Mouse (Mus musculus): ENCODE measurements around the gene D630045J12Rik. TPM values are rescaled to one million over a fixed set of nuclear protein-coding genes. Genes with fewer than 3 reads are reported as not detected.

The D630045J12Rik gene
- total RNA-seq, 4 experiments from 2014 or later = 0.15 to 0.73 (median 0.24) TPM

DNA sequence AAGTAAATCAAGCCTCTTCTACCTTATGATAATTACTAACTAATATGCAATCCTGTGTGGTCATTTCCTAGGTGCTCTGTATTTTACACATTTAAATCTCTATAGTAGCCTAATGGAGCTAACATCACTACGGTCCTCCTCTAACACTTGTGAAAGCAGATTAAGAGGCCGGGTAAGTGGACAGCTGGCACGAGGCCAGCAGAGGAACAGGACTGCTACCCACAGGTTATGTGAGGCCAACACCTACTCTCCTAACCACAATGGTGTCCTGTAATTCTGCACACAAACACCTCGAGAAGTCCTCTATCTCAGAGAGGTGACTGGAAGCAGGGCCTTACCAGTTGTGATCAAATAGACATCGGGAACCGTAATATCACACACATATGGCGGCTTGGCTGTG, 59.8 kb downstream of the D630045J12Rik start:
- DNase-seq (ENCODE audit: low spot score in 2 of 2) = no peak

DNA sequence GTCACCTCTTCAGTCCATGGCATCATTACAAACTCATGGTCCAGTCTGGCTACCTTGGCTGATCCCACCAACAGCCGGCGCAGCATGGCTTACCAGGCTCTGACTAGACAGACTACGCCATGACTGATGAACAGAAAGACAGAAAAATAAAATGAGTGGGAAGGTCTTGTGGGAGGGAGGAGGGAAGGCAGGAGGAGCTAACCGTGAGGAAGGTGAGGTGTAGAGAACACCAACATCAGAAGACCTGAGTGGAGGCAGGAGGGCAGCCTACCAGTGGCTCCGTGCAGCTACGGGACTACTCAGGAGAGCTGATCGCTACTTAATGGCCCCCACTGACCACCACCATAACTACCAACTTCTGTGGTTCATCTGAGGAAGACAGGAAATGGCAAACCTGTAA, 60.9 kb downstream of the D630045J12Rik start:
- DNase-seq (ENCODE audit: low spot score in 2 of 2) = no peak

DNA sequence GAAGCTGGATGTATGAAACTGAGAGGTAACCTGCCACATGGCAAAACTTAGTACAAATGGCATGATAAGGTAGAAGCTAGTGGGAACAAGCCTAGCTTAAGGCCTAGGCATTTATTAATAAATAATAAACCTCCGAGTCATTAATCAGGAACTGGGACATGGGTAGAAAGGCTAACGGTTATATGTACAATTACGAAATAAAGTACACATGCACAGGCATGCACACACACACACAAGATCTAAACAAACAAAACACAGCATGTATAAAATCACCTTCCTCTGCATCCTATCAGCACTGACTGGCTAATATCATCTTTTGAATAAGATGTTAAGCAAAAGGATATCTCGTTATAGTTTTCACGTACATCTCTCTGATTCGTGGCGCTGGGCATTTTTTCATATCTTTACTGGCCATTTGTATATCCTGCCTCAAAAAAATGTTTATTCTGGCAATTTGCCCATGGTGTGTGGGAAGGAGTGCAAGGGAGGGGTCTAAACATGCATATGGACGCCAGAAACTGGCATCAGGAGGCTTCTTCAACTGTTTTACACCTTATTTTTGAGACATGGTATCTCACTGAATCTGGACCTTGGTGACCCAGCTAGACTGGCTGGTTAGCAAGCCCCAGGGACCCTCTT, 67.4 kb downstream of the D630045J12Rik start:
- DNase-seq (ENCODE audit: low spot score in 2 of 2) = no peak

DNA sequence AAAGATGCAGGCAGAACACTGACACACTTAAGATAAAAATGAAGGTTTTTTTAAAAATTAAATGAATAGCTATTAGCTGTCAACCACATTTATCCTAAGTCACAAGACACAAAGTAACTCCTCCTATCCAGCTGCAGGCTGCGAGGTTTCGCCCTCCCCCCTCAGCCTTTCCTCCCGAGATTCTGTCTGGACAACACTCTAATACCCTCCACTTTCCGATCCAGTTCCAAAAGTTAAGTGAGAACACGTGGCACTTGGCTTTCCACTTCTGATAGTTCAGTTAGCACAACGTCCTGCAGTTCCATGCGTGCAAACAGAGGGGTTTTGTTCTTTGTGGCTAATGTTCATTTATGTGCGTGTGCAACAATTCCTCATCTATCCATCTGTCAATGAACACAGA, 69.0 kb downstream of the D630045J12Rik start:
- DNase-seq (ENCODE audit: low spot score in 2 of 2) = no peak

DNA sequence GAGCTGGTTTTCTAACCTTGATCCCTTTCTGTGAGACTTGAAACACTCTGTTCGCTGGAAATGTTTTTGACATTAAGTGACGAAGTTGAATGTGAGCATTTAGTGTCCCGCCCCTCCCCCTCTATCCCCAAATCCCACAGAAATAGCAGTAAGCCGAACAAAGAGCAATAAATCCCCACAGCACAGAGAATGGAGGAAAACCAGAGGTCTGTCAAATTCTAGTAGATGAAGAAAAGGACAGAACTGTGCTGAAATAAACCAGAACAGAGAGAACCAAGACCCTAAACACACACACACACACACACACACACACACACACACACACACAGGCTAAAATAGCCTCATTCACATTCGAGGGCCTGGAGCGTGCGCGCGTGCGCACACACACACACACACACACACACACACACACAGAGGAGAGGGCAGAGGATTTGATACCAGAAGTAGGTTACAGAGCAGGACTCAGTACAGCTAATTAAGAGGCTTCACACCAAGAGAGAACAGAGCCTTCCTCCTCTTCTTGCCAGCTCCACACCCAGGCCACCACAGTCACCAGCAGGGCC, 72.0 kb downstream of the D630045J12Rik start:
- DNase-seq (ENCODE audit: low spot score in 2 of 2) = no peak

DNA sequence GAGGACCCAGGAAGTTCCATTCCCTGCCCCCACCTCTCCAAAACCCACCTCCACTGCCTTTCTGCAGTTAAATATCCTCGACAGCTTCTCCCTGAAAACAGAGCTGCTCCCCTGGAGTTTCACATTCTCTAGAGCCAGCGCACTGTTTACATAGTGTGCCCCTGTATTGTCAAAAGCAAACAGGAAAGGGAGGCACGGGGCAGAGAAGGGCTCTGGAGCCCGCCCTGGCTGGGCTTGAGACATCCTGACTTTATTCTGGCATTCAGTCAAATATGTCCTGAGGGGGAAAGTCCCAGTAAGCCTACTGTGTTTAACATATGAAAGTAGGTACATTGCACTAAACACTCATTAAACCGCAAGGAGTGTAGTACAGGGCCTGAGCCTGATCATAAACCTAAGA, 73.1 kb downstream of the D630045J12Rik start:
- DNase-seq (ENCODE audit: low spot score in 2 of 2) = no peak

DNA sequence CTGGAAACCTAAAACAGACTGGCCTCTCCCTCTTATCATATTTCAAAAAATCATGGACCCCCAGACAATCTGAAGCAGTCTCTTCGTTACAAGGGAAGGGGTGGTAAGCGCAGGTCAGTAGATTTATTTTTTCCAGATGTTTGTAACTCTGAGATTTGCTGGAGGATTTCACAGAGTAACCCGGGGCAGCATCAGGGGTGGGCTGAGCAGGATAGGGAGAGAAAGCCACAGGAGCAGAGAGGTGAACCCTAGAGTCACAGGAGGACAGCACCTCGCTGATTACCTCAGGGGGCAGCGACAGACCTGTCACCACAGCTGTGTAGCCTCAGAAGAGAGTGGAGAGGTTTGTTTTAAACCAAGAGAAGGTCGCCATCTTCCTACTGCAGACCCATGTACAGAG, 88.4 kb downstream of the D630045J12Rik start:
- DNase-seq (ENCODE audit: low spot score in 2 of 2) = no peak

DNA sequence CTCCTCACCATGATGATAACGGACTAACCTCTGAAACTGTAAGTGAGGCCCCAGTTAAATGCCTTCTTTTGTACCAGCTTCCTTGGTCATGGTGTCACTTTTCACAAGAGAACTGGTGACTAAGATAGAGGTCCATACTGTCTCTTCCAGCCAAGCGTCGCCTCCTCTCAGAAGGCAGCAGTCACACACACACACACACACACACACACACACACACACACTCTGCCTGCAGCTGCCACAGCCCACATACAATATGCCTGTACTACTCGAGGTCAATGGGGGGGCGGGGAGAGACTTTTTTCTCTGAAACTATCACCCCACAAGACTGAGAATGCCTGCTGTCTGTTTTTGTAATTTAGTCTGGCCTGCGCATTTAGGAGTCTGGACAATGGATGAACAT, 89.1 kb downstream of the D630045J12Rik start:
- no peak for DNase-seq (ENCODE audit: low spot score in 2 of 2)

DNA sequence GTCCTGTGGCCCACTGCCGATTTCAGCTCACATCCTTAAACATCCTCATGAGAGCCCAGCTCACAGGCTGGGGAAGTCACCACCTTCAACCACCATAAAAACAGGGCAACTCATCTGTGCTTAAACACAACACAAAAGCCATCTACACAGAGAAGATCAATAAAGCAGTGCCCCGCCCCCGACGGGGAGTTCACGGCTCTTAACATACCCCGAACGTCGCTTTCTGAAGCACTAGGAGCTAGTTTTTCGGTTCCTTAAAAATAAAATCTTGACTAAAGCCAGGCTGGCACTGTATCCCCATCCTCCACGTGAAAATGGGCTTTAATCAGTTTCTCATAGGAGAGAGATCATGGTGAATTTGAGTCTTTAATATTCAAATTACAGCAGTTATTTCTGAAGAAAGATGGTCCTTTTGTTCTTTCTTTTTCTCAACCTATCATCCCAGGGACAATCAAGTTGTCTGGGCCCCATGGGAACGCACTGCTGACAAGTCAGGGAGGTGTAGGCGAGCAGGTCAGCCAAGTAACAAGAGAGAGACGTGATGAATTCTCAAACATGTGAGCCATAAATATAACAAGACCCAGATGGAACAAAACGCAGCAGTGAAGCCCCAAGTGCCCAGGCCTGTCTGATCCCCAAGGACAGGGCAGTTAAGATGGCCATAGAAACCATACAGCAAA, 90.8 kb downstream of the D630045J12Rik start:
- no peak for DNase-seq (ENCODE audit: low spot score in 2 of 2)

DNA sequence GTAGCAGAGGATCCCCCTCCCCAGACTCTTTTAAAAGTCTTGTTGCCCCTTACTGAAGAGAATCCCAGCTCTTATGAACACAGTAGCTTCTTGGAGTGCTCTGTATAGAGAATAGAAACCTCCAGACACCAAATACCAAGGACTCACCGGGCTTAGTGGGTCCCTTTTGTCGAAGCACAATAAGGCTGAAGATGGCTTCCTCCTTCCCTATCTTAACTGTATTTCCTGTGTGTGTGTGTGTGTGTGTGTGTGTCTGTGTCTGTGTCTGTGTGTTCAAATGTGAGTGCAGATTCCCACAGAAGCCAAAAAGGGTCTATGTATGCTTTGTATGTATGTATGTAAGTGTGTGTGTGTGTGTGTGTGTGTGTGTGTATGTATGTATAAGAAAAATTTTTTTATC, 93.3 kb downstream of the D630045J12Rik start:
- no peak for DNase-seq (ENCODE audit: low spot score in 2 of 2)

DNA sequence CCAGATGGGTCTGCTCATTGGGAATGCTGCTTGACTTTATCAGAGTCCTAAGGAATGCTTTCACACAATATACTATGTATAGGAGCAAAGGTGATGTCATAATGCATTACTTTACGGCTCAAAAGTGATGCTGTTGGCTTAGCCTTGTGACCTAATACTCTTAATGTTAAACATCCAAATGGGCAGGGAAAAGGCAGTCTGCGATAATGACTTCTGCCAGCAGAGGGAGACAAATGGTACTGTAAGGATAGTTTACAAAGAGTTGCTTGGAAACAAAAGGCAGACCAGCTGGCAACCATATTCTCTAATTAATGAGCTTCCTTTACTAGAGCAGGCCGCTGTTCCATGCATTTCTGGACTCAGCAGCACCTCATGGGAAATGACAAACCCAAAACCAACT, 93.7 kb downstream of the D630045J12Rik start:
- DNase-seq (ENCODE audit: low spot score in 2 of 2) = peak; percentile 53 to 70

DNA sequence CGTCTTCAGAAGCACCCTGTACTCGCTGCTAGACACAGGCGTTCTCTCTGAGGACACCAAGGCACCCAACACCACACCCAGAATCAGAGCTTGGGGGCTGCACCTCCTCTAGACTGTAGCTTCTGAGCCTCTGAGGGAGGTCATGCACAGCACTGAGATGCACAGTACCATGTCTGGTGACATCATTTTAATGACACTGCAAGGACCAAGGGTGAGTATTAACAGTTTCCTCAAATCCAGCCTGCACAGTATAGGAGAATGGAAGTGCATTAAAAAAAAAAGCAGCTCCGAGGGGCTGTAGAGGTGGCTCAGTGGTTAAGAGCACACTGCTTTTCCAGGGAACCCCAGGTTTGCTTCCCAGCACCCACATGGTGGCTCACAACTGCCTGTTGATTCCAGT, 94.2 kb downstream of the D630045J12Rik start:
- DNase-seq (ENCODE audit: low spot score in 2 of 2) = no peak

DNA sequence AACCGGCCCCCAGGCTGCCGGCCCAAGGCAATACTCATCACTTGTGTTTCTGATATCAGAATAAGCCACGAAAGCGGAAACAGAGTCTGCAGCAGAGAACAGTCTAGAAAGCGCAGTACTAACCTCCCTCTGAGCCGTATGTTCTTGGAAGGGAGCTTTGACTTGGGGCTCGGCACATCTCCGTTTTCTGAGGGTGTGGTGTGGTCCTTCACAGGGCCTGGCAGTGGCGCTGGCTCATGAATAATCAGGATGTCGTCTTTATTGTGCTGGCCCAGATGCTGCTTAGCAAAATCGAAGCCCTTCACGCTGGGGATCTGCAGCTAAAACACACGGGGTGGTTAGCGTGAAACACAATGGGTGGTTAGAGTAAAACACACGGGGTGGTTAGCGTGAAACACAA, 95.9 kb downstream of the D630045J12Rik start:
- DNase-seq (ENCODE audit: low spot score in 2 of 2) = no peak

DNA sequence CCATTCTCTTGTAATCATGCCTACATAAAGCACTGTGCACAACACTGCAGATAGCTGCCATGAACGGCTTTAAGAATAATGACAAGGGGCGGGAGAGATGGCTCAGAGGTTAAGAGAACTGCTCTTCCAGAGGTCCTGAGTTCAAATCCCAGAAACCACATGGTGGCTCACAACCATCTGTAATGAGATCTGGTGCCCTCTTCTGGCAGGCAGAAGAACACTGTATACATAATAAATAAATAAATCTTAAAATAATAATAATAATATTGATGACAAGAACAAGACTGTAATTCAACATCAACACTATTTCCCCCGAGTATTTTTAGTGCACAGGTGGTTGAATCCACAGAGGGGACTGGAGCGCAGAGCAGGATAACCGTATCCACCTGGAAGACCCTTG, 97.6 kb downstream of the D630045J12Rik start:
- no peak for DNase-seq (ENCODE audit: low spot score in 2 of 2)

DNA sequence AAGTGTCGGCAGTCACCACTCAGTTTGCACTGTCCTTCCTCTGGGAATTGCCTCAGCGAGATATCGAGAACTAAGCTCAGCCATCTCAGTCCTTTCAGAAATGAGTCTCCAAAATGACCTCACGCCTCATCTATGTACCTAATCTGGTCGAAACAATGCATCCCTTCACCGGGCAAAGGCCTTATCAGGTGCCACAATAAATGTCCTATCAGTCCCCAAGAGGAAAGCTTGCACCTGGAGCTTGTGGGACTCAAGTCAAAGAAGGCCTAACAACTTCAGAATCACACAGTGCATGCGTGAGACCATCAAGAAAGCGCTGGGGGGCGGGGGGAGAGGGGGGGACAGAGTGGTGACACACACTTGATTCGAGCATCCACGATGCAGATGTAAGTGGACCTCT, 101.5 kb downstream of the D630045J12Rik start:
- DNase-seq (ENCODE audit: low spot score in 2 of 2) = no peak

DNA sequence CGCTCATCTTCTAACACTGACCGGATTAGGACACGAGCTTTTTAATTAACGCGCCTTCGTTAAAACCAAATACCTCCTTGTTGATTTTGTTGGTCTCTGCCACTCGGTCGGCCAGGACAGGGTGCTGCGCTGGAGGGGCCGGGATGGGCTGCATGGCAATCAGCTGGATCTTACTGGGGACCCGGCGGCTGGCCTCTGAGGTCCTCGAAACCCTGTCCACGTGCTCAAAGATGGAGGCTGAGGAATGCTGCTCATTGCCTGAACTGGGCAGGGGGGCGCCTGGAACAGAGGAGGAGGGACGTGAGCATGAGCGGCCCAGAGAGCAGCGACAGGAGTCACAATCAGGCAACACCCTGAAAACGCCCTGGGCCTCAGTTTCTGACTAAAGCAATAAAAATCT, 104.3 kb downstream of the D630045J12Rik start:
- DNase-seq (ENCODE audit: low spot score in 2 of 2) = no peak

DNA sequence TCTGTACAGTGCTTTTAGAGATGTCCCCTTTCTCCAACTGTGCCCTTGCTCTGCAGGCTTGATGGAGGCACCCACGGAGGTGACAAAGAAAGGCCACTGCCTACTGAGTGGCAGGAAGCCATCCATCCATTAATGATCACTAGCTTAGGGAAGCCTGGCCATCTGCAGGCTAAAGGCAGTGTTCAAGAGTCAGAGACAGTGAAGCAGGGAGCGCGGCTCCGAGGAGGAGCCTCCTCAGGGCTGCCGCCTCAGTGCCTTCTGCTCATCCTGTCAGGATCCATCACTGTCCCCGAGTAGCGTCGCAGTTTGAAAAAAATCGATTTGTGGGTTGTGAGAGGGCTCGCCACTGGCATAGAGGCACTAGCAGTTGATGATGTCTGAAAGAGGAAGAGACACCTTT, 105.2 kb downstream of the D630045J12Rik start:
- DNase-seq (ENCODE audit: low spot score in 2 of 2) = no peak

DNA sequence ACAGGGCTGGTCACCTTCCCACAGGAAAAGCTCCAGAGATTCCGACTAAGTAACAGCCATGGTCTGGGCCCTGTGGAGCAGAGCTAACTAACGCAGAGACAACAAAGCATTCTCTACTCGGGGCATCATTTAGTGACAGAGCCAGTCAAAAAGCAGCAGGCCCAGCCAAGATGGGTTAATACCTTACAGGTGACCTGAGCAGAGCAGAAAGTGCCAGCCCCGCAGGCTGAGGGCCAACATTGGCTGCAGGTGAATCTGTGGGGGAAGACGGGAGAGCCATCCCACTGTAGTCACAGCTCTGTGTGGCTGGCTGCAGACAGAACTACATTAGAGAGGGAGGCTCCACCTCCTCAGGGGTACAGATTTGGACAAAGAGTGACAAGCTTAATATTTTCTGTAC, 106.5 kb downstream of the D630045J12Rik start:
- DNase-seq (ENCODE audit: low spot score in 2 of 2) = no peak

DNA sequence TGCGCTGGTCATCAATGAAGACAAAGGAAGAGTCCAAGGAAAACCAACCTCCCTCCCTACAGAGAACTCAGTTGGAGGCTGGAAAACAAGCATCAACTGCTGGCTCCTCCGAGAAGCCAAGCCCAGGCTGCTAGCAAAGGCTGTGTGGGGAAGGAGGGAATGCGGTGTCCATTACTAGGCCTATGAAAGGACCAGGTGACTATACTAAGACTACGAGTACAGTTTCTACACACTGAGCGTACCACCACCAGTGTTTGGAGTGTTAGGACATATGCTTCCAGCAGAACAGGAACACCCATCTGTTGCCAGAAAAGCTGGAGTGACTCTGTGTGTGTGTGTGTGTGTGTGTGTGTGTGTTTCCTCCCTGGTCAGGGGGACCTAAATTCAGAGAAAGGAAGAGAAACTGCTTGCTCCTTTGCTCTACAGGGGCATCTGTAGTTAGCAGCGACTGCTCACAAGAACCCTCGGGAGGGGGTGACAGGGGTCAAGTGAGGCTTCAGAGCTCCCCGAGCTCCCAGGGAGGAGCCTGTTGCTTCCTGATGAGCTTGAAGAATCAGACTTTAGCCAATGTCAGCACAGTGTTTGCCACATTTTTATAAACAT, 108.2 kb downstream of the D630045J12Rik start:
- DNase-seq (ENCODE audit: low spot score in 2 of 2) = no peak

DNA sequence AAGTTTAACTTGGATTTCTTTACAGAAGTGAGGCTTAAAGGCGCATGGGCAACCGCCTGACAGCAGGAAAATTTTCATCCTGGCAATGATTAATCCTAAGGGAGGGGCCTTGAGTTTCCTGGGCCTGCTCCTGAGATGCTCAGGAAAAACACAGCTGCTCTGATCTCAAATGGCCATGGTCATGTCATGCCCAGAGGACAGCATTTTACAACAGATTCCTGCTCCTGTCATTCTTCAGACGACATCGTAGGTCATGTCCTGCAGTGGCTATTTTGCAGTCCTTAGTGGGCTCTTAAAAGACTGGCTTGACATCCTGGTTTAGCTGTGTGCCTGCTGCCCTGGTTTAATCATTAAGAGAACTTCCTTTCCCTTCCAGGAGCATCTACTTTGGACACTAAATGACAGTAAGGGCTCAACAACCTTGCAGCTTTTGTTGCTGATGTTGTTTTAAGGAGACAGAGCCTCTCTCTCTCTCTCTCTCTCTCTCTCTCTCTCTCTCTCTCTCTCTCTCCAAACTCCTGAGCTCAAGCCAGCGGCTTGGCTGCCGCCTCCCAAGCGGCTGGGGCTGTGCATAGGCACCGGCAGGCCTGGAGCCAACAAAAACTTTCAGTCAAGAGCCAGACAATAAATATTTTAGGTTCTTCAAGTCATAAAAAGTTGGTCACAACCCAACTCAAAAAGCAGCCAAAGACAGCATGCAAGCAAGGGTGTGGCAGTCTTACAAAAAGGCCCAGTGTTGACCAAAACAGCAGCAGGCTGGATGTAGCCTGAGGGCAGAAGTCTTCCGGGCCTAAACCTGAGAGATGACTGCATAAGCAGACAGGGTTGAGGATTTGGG, 109.4 kb downstream of the D630045J12Rik start:
- DNase-seq (ENCODE audit: low spot score in 2 of 2) = peak; percentile 45 to 68

DNA sequence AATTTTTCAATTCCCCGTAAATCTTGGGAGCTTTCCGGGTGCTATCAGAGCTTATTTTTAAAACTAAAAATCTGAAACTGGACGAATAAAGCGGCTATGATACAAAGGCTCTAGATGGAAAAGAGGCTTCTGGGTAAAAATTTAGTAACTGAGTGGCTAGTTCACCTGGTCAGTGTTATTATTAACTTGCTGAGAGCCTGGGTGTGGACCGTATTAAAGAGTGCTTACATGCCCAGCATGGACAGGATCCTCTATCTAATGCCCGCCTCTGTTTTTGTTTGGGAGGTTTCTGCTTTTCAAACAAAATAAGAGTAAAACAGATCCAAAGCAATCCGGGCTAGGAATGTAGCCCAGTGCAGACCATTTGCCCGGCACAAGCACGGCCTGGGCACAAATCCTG, 113.4 kb downstream of the D630045J12Rik start:
- DNase-seq (ENCODE audit: low spot score in 2 of 2) = no peak

DNA sequence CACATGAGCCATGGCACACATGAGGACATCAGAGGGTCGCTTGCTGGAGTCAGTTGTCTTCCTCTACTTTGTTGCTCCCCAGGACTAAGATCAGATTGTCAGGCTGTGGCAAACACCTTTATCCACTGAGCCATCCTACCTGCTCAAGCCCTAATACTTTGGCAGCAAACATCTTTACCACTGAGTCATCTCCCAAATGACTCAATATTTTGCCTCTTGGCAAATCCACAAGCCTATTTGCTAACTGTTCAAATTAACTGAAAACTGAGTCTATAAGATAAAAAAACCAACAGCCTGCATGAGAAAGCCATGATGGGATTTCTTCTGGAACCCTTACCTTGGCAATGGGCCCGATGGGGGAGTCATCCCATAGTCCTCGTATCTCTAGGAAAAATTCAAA, 114.7 kb downstream of the D630045J12Rik start:
- no peak for DNase-seq (ENCODE audit: low spot score in 2 of 2)
